Mouse (Mus musculus) cerebellum, adult 2 months (tissue): ENCODE results near the gene Bbip1.
"Not testable (repeated sequence)": the region's sequence is repeated elsewhere in the genome, so short reads cannot be mapped to it uniquely, and the experiment has no call there.

Experiments used
- CTCF ChIP-seq: fragments of 200-500 bp; IDR thresholded peaks from 2 replicates; pipeline ENCODE4 v1.5.1; 2011; ENCODE audit warnings: low read depth, mild to moderate bottlenecking, control low read depth, low read length, moderate library complexity, borderline replicate concordance; ENCODE audit not compliant: insufficient read depth
- POLR2A ChIP-seq: fragments of 200-500 bp; IDR thresholded peaks from 2 replicates; pipeline ENCODE4 v1.6.1; 2011; ENCODE audit warnings: low read length, control low read depth, borderline replicate concordance; ENCODE audit not compliant: insufficient read depth

DNA sequence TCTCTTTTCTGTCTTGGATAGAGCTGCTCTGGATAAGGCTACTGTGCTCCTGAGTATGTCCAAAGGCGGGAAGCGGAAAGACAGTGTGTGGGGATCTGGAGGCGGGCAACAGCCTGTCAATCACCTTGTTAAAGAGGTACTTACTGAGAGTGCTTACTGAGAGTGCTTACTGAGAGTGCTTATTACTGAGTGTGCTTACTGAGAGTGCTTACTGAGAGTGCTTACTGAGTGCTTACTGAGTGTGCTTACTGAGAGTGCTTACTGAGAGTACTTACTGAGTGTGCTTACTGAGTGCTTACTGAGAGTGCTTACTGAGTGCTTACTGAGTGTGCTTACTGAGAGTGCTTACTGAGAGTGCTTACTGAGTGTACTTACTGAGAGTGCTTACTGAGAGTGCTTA, 22.4 kb downstream of the Bbip1 start:
- not testable (repeated sequence) for TF ChIP-seq CTCF, POLR2A
